Mouse (Mus musculus) spleen, postnatal 36 days (tissue): ENCODE data around the gene Trcg1.

Source experiments
- DNase-seq, 2 experiments: peaks; one replicate each; pipeline ENCODE4 v3.0.0; 2022; ENCODE audit warnings: low spot score in 2 of 2, mixed read lengths in 1 of 2

Trcg1 gene

DNA sequence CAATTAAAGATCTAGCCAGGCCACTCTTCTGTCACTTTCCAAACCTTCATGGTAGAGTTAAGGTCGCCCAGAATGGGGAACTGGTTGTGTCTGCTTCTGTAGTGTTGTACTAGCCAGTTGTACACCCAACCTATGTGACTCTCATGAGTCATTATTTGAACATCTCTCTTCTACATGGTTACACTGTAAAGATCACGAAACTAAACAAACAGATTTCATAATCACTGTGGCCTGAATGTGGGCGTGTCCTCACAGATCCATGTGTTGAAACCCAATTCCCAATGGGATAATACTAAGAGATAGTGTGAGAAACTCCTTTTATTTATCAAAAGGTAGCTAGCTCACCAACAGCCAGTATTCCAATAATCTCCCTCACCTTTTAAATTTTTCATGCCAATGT lies 59.3 kb downstream of the Trcg1 start:
- DNase-seq = no peak

DNA sequence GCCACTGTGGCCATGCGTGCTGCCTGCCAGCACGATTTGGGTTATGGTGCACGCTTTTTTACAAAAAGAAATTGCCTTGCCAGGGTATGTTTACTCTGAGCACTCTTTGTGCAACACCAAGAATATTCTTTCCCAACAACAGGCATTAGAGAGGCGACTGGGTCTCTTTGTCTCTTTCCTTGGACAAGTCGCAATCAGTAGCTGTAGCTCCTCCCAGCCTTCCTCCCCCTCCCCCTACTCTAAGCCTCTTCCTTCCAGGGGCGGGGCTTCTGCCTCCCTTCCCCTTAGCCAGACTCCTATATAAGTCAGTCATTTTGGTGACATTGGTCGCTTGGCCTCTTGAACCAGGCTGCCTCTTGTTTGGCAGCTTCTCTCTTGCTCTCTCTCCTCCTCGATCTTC lies 59.9 kb downstream of the Trcg1 start:
- DNase-seq = no peak

DNA sequence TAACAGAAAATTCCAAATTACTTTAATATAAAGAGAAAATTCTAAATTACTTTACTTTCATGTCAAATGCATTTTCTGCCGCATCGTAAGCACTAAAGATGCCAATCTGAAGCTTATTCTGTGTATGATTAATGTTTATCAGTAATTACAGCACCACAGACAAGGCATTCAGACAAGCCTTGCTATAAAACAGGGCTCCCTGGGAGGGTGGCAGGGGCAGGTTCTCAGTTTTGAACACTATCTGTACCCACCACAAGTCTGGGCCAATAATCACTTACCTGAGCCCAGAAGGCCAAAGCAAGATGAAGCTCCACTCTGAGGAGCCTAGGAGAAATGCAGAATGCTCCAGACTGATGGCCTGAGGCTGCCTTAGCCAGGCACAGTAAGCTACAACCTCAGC lies 61.6 kb downstream of the Trcg1 start:
- DNase-seq = no peak
